Mouse (Mus musculus) lung, adult 2 months (tissue): ENCODE results near the gene Stx1b.

Source experiments
- CTCF ChIP-seq: fragments of 200-500 bp; IDR thresholded peaks from 2 replicates; pipeline ENCODE4 v1.5.1; 2011; ENCODE audit warnings: mild to moderate bottlenecking, low read length, control low read depth; ENCODE audit not compliant: insufficient read depth
- POLR2A ChIP-seq: fragments of 200-500 bp; IDR thresholded peaks from 2 replicates; pipeline ENCODE4 v1.6.1; 2011; ENCODE audit warnings: low read depth, mild to moderate bottlenecking, control low read depth, low read length, borderline replicate concordance; ENCODE audit errors: extremely low read depth

GRCm38 (mm10) chr7:127765756-127766155 is 58.6 kb downstream of the Stx1b start:
- TF ChIP-seq POLR2A (no peak), CTCF (no peak)
